Mouse (Mus musculus): ENCODE measurements around the gene H2afv. TPM values are rescaled to one million over a fixed set of nuclear protein-coding genes. Genes with fewer than 3 reads are reported as not detected.

The H2afv gene
- polyA plus RNA-seq, 1 experiment from 2014 or later = 824 TPM

GRCm38 (mm10) chr11:6380916-6381315, 63.3 kb downstream of the H2afv start:
- H3K4me3 ChIP-seq (replicated peaks) = no peak overlapping the region
- no peak overlapping the region for H3K4me2 ChIP-seq
- no peaks in the 10 kb centered on the region for H3K27me3 ChIP-seq
- no peak overlapping the region for H3K27ac ChIP-seq
- no peaks in the 10 kb centered on the region for H3K36me3 ChIP-seq
- no peak overlapping the region for H3K9ac ChIP-seq (replicated peaks)
- ATAC-seq (ENCODE audit: insufficient number of reproducible peaks, insufficient read depth, low FRiP score, low TSS enrichment, low read depth) = no peak
- no peaks in the 10 kb centered on the region for H3K9me3 ChIP-seq
- no peaks in the 10 kb centered on the region for H3K4me1 ChIP-seq (replicated peaks)
- WGBS = 78% methylated on average over 6 of the region's 6 CpGs

Small RNA genes within 50 kb of the gene (microRNA-seq; reads per million reads assigned to microRNA genes)
- gene Gm22123 (not detected), gene Mir7651 (0.93 reads per million)

Other genes starting within 250 kb of the H2afv start
- gene A730071L15Rik, start 244.4 kb downstream of the H2afv start, polyA plus RNA-seq (2016; fragmentation: Nextera tagmentation; extraction: Ambion mirVana) = 0.42 and 0.65 TPM in 2 replicates
- gene Nudcd3, start 244.0 kb downstream of the H2afv start, polyA plus RNA-seq (2016; fragmentation: Nextera tagmentation; extraction: Ambion mirVana) = 49.4 and 51.3 TPM in 2 replicates
- 0.04 TPM in 1 of 2 replicates, not detected in the other for gene Npc1l1, start 214.3 kb downstream of the H2afv start, polyA plus RNA-seq (2016; fragmentation: Nextera tagmentation; extraction: Ambion mirVana)
- 108 and 112 TPM in 2 replicates for gene Ddx56, start 176.7 kb downstream of the H2afv start, polyA plus RNA-seq (2016; fragmentation: Nextera tagmentation; extraction: Ambion mirVana)
- gene Tmed4, start 169.6 kb downstream of the H2afv start, polyA plus RNA-seq (2016; fragmentation: Nextera tagmentation; extraction: Ambion mirVana) = 106 and 112 TPM in 2 replicates
- 94.0 and 96.8 TPM in 2 replicates for gene Ogdh, start 152.8 kb downstream of the H2afv start, polyA plus RNA-seq (2016; fragmentation: Nextera tagmentation; extraction: Ambion mirVana)
- 10.3 and 10.4 TPM in 2 replicates for gene Zmiz2, start 55.4 kb downstream of the H2afv start, polyA plus RNA-seq (2016; fragmentation: Nextera tagmentation; extraction: Ambion mirVana)
- 5,590 and 5,882 TPM in 2 replicates for gene Ppia, start 29.0 kb downstream of the H2afv start, polyA plus RNA-seq (2016; fragmentation: Nextera tagmentation; extraction: Ambion mirVana)
- gene Purb, start 31.5 kb upstream of the H2afv start, polyA plus RNA-seq (2016; fragmentation: Nextera tagmentation; extraction: Ambion mirVana) = 22.6 TPM in 2 replicates
- gene Myo1g, start 76.5 kb upstream of the H2afv start, polyA plus RNA-seq (2016; fragmentation: Nextera tagmentation; extraction: Ambion mirVana) = 0.66 and 1.8 TPM in 2 replicates
- 98.0 and 100 TPM in 2 replicates for gene Ccm2, start 102.4 kb upstream of the H2afv start, polyA plus RNA-seq (2016; fragmentation: Nextera tagmentation; extraction: Ambion mirVana)
- 1.5 TPM in 2 replicates for gene Nacad, start 161.6 kb upstream of the H2afv start, polyA plus RNA-seq (2016; fragmentation: Nextera tagmentation; extraction: Ambion mirVana)
- 44.3 and 46.4 TPM in 2 replicates for gene Tbrg4, start 181.6 kb upstream of the H2afv start, polyA plus RNA-seq (2016; fragmentation: Nextera tagmentation; extraction: Ambion mirVana)
- gene Wap, start 194.2 kb upstream of the H2afv start, polyA plus RNA-seq (2016; fragmentation: Nextera tagmentation; extraction: Ambion mirVana) = not detected in 2 replicates
- 4.0 and 4.4 TPM in 2 replicates for gene Ramp3, start 214.1 kb upstream of the H2afv start, polyA plus RNA-seq (2016; fragmentation: Nextera tagmentation; extraction: Ambion mirVana)

All from limb, embryonic 12.5 days (tissue).